Mouse (Mus musculus) gastrocnemius, adult 2 months (tissue): Measurements from ENCODE around the gene Zfp217. TPM values are rescaled to one million over a fixed set of nuclear protein-coding genes. Genes with fewer than 3 reads are reported as not detected.
A peak's percentile ranks its signal among the peaks of the same experiment; 100 is the strongest.
"Not testable (repeated sequence)": the region's sequence is repeated elsewhere in the genome, so short reads cannot be mapped to it uniquely, and the experiment has no call there.

ENCODE experiments used
- DNase-seq: peaks from one replicate; pipeline ENCODE4 v3.0.0; 2022
- H3K27ac ChIP-seq: fragments of 200-600 bp; 2 replicates; pipeline ENCODE4 v1.8.1; 2022; ENCODE audit warnings: mild to moderate bottlenecking
- H3K4me3 ChIP-seq: fragments of 200-600 bp; 2 replicates; pipeline ENCODE4 v1.8.1; 2022; ENCODE audit warnings: mild to moderate bottlenecking, moderate library complexity
- CTCF ChIP-seq: fragments of 200-600 bp; IDR thresholded peaks from 2 replicates; pipeline ENCODE4 v1.8.1; 2022; ENCODE audit warnings: antibody characterized with exemption, mild to moderate bottlenecking, moderate library complexity
- intact Hi-C: fragments of 180-260 bp; cut with DNase I; formaldehyde crosslinking; loops from one replicate; pipeline ENCODE4 v1.15.1; 2025
- long read RNA-seq, 2 experiments: library from polyadenylated mRNA; stranded (forward); transcript quantifications; one replicate each; pipeline ENCODE4 v2.0.0; 2021
- total RNA-seq, 2 experiments: library from RNA; stranded (reverse); gene quantifications; 2 replicates each; pipeline ENCODE4 v1.2.3; 2021

Gene Zfp217
- 1 to 10 TPM; 5.6 to 8.1 TPM for total RNA-seq
- long read RNA-seq, experiment 1, partial matches to known transcripts: 1 of 3 reads
- long read RNA-seq, experiment 1, other reads (novel, unspliced or antisense): 2 of 3 reads
- long read RNA-seq, experiment 2: 0 reads

GRCm38 (mm10) chr2:170147661-170148153 is at the start of gene Zfp217:
Gene Zfp217, minus strand, starts transcription at chr2:170148103.
- H3K4me3 ChIP-seq: peak within 1 kb of the TSS; percentile 51
- peak within 1 kb of the TSS; percentile 77 for H3K27ac ChIP-seq
- DNase-seq: peak; percentile 44
- intact Hi-C loops: no loop called here
- peak; percentile 34 for TF ChIP-seq CTCF

GRCm38 (mm10) chr2:170195542-170196089 is 47.7 kb upstream of the Zfp217 start:
- intact Hi-C loops: no loop called here
- TF ChIP-seq CTCF: no peak
- Histone ChIP-seq H3K27ac (no peak overlapping the region), H3K4me3 (no peak overlapping the region)
- no peak for DNase-seq

GRCm38 (mm10) chr2:170194845-170195244 is 46.9 kb upstream of the Zfp217 start:
- no peak for TF ChIP-seq CTCF
- intact Hi-C loops: no loop called here
- no peak for DNase-seq
- Histone ChIP-seq H3K4me3 (no peak overlapping the region), H3K27ac (no peak overlapping the region)

GRCm38 (mm10) chr2:170193850-170194249 is 45.9 kb upstream of the Zfp217 start:
- no peak for TF ChIP-seq CTCF
- no peak overlapping the region for H3K27ac ChIP-seq
- peak overlapping the region; percentile 43 for H3K4me3 ChIP-seq
- no peak for DNase-seq
- intact Hi-C loops: no loop called here

GRCm38 (mm10) chr2:170193211-170193610 is 45.3 kb upstream of the Zfp217 start:
- intact Hi-C loops: no loop called here
- Histone ChIP-seq H3K27ac (peak overlapping the region; percentile 20), H3K4me3 (peak overlapping the region; percentile 43)

GRCm38 (mm10) chr2:170192731-170193149 is 44.8 kb upstream of the Zfp217 start:
- H3K4me3 ChIP-seq: peak overlapping the region; percentile 43

More at GRCm38 (mm10) chr2:170193211-170193610, 45.3 kb upstream of the Zfp217 start:
- DNase-seq: no peak
- no peak for TF ChIP-seq CTCF

GRCm38 (mm10) chr2:170188721-170189120 is 40.8 kb upstream of the Zfp217 start:
- no peak for DNase-seq
- TF ChIP-seq CTCF: no peak
- H3K27ac ChIP-seq: no peak overlapping the region
- H3K4me3 ChIP-seq: no peak overlapping the region
- intact Hi-C loops: no loop called here

More at GRCm38 (mm10) chr2:170192731-170193149, 44.8 kb upstream of the Zfp217 start:
- peak overlapping the region; percentile 20 for H3K27ac ChIP-seq
- intact Hi-C loops: no loop called here
- no peak for TF ChIP-seq CTCF
- DNase-seq: peak; percentile 41

- TF ChIP-seq CTCF: no peak
- intact Hi-C loops: no loop called here
- Histone ChIP-seq H3K4me3 (peak overlapping the region; percentile 72), H3K27ac (peak overlapping the region; percentile 80)
- no peak for DNase-seq
Measured at GRCm38 (mm10) chr2:170185137-170185837, 37.4 kb upstream of the Zfp217 start.

GRCm38 (mm10) chr2:170184175-170184983 is 36.5 kb upstream of the Zfp217 start:
- no peak for TF ChIP-seq CTCF
- intact Hi-C loops: no loop called here
- Histone ChIP-seq H3K4me3 (peak overlapping the region; percentile 72), H3K27ac (peak overlapping the region; percentile 80)
- DNase-seq: peak; percentile 77

GRCm38 (mm10) chr2:170183851-170184174 is 35.9 kb upstream of the Zfp217 start:
- intact Hi-C loops: no loop called here
- Histone ChIP-seq H3K27ac (peak overlapping the region; percentile 80), H3K4me3 (no peak overlapping the region)
- no peak for DNase-seq
- no peak for TF ChIP-seq CTCF

GRCm38 (mm10) chr2:170181862-170182261 is 34.0 kb upstream of the Zfp217 start:
- intact Hi-C loops: no loop called here
- no peak for TF ChIP-seq CTCF
- Histone ChIP-seq H3K4me3 (no peak overlapping the region), H3K27ac (no peak overlapping the region)
- no peak for DNase-seq

- intact Hi-C loops, DNase-seq, H3K27ac ChIP-seq, H3K4me3 ChIP-seq: not testable (repeated sequence)
Measured at GRCm38 (mm10) chr2:170180769-170181168, 32.9 kb upstream of the Zfp217 start.

GRCm38 (mm10) chr2:170179317-170179716 is 31.4 kb upstream of the Zfp217 start:
- no peak overlapping the region for H3K27ac ChIP-seq
- DNase-seq: no peak
- intact Hi-C loops: no loop called here

More at GRCm38 (mm10) chr2:170179317-170179716, 31.4 kb upstream of the Zfp217 start:
- no peak for TF ChIP-seq CTCF
- no peak overlapping the region for H3K4me3 ChIP-seq
